Mouse (Mus musculus) MEL (cell line): ENCODE data around the gene Yjefn3. TPM values are rescaled to one million over a fixed set of nuclear protein-coding genes. Genes with fewer than 3 reads are reported as not detected.

Experiments
- DNase-seq: peaks from one replicate; pipeline ENCODE4 v3.0.0; 2011; ENCODE audit warnings: low read depth, low spot score
- H3K27ac ChIP-seq: 2 replicates; pipeline ENCODE4 v1.5.1; 2012; ENCODE audit warnings: low read depth, mild to moderate bottlenecking, control low read depth, low read length, moderate library complexity; ENCODE audit not compliant: control insufficient read depth
- H3K27me3 ChIP-seq, 2 experiments: fragments of 150-350 bp in 1 of 2; sonication (generic) in 1 of 2; 2 replicates each; pipeline ENCODE4 v1.6.1; 2012; ENCODE audit warnings: low read length in 2 of 2, mild to moderate bottlenecking in 2 of 2, improper control_type of control experiment in 1 of 2, moderate library complexity in 1 of 2; ENCODE audit not compliant: insufficient read depth in 2 of 2, control insufficient read depth in 1 of 2
- H3K36me3 ChIP-seq, 2 experiments: 2 replicates each; pipeline ENCODE4 v1.6.1; 2012 to 2014; ENCODE audit warnings: low read length in 2 of 2, improper control_type of control experiment in 1 of 2, inconsistent platforms in 1 of 2, mild to moderate bottlenecking in 1 of 2; ENCODE audit not compliant: insufficient read depth in 2 of 2, control insufficient read depth in 1 of 2
- H3K4me1 ChIP-seq, 2 experiments: fragments of 150-350 bp in 1 of 2; sonication (generic) in 1 of 2; 2 replicates each; pipeline ENCODE4 v1.6.1; 2012; ENCODE audit warnings: low read length in 2 of 2, improper control_type of control experiment in 1 of 2, mild to moderate bottlenecking in 1 of 2; ENCODE audit not compliant: insufficient read depth in 2 of 2, control insufficient read depth in 1 of 2
- H3K4me3 ChIP-seq, 2 experiments: fragments of 150-350 bp in 1 of 2; sonication (generic) in 1 of 2; 2 replicates each; pipeline ENCODE4 v1.5.1; 2012; ENCODE audit warnings: low read depth in 2 of 2, low read length in 2 of 2, mild to moderate bottlenecking in 2 of 2, moderate library complexity in 2 of 2, control low read depth in 1 of 2, improper control_type of control experiment in 1 of 2; ENCODE audit not compliant: control insufficient read depth in 1 of 2, insufficient read depth in 1 of 2
- H3K79me2 ChIP-seq: 2 replicates; pipeline ENCODE4 v1.6.1; 2012; ENCODE audit warnings: mild to moderate bottlenecking, low read length, moderate library complexity; ENCODE audit not compliant: control insufficient read depth, poor library complexity, insufficient read depth
- H3K9ac ChIP-seq: 2 replicates; pipeline ENCODE4 v1.6.1; 2012; ENCODE audit warnings: low read depth, mild to moderate bottlenecking, control low read depth, low read length, moderate library complexity; ENCODE audit not compliant: control insufficient read depth, poor library complexity, severe bottlenecking
- H3K9me3 ChIP-seq: fragments of 150-350 bp; sonication (generic); replicated peaks from 2 replicates; pipeline ENCODE4 v1.6.1; 2012; ENCODE audit warnings: mild to moderate bottlenecking, low read length, improper control_type of control experiment, moderate library complexity; ENCODE audit not compliant: insufficient read depth
- BHLHE40 ChIP-seq: IDR thresholded peaks from 2 replicates; pipeline ENCODE4 v1.6.1; 2012; ENCODE audit warnings: low read depth, mild to moderate bottlenecking, inconsistent platforms, low read length, improper control_type of control experiment, borderline replicate concordance
- CHD1 ChIP-seq: IDR thresholded peaks from 2 replicates; pipeline ENCODE4 v1.6.1; 2012; ENCODE audit warnings: low read depth, mild to moderate bottlenecking, inconsistent platforms, low read length, improper control_type of control experiment
- E2F4 ChIP-seq: IDR thresholded peaks from 2 replicates; pipeline ENCODE4 v1.6.1; 2011; ENCODE audit warnings: low read depth, low read length, improper control_type of control experiment, borderline replicate concordance
- ELF1 ChIP-seq: IDR thresholded peaks from 2 replicates; pipeline ENCODE4 v1.6.1; 2014; ENCODE audit warnings: low read depth, mild to moderate bottlenecking, inconsistent platforms, low read length, improper control_type of control experiment, moderate library complexity
- GABPA ChIP-seq: IDR thresholded peaks from 2 replicates; pipeline ENCODE4 v1.6.1; 2012; ENCODE audit warnings: low read depth, mild to moderate bottlenecking, inconsistent platforms, low read length, improper control_type of control experiment, moderate library complexity
- HCFC1 ChIP-seq: IDR thresholded peaks from 2 replicates; pipeline ENCODE4 v1.6.1; 2012; ENCODE audit warnings: low read depth, mild to moderate bottlenecking, inconsistent platforms, low read length, improper control_type of control experiment, moderate library complexity
- JUND ChIP-seq: IDR thresholded peaks from 2 replicates; pipeline ENCODE4 v1.6.1; 2011; ENCODE audit warnings: low read depth, mild to moderate bottlenecking, improper control_type of control experiment, low read length
- KAT2A ChIP-seq: conservative IDR thresholded peaks from 2 replicates; pipeline ENCODE4 v1.6.1; 2012; ENCODE audit warnings: low read depth, low read length, improper control_type of control experiment, inconsistent platforms
- MAZ ChIP-seq: IDR thresholded peaks from 2 replicates; pipeline ENCODE4 v1.6.1; 2012; ENCODE audit warnings: low read depth, mild to moderate bottlenecking, inconsistent platforms, low read length, improper control_type of control experiment
- MXI1 ChIP-seq: IDR thresholded peaks from 2 replicates; pipeline ENCODE4 v1.6.1; 2011; ENCODE audit warnings: mild to moderate bottlenecking, low read depth, low read length, improper control_type of control experiment
- MYC ChIP-seq: IDR thresholded peaks from 2 replicates; pipeline ENCODE4 v1.6.1; 2011; ENCODE audit warnings: low read depth, mild to moderate bottlenecking, low read length, improper control_type of control experiment, moderate library complexity
- POLR2AphosphoS5 ChIP-seq: IDR thresholded peaks from 2 replicates; pipeline ENCODE4 v1.6.1; 2012; ENCODE audit warnings: low read depth, borderline replicate concordance, mild to moderate bottlenecking, inconsistent platforms, low read length, moderate library complexity, mixed read lengths
- SIN3A ChIP-seq: IDR thresholded peaks from 2 replicates; pipeline ENCODE4 v1.6.1; 2012; ENCODE audit warnings: low read length, improper control_type of control experiment, inconsistent platforms
- TBP ChIP-seq: IDR thresholded peaks from 2 replicates; pipeline ENCODE4 v1.8.0; 2011; ENCODE audit warnings: low read depth, low read length, improper control_type of control experiment
- TCF12 ChIP-seq: IDR thresholded peaks from 2 replicates; pipeline ENCODE4 v1.6.1; 2014; ENCODE audit warnings: low read depth, mild to moderate bottlenecking, inconsistent platforms, low read length, improper control_type of control experiment, moderate library complexity
- UBTF ChIP-seq: IDR thresholded peaks from 2 replicates; pipeline ENCODE4 v1.6.1; 2012; ENCODE audit warnings: low read depth, mild to moderate bottlenecking, inconsistent platforms, low read length, improper control_type of control experiment, moderate library complexity, borderline replicate concordance; ENCODE audit not compliant: insufficient read depth
- ZC3H11A ChIP-seq: IDR thresholded peaks from 2 replicates; pipeline ENCODE4 v1.6.1; 2012; ENCODE audit warnings: low read depth, mild to moderate bottlenecking, inconsistent platforms, low read length, improper control_type of control experiment
- ZKSCAN1 ChIP-seq: IDR thresholded peaks from 2 replicates; pipeline ENCODE4 v1.6.1; 2012; ENCODE audit warnings: low read depth, mild to moderate bottlenecking, inconsistent platforms, low read length, improper control_type of control experiment, moderate library complexity
- ZMIZ1 ChIP-seq: IDR thresholded peaks from 2 replicates; pipeline ENCODE4 v1.6.1; 2012; ENCODE audit warnings: low read depth, mild to moderate bottlenecking, inconsistent platforms, low read length, improper control_type of control experiment, moderate library complexity
- ZNF384 ChIP-seq: IDR thresholded peaks from 2 replicates; pipeline ENCODE4 v1.6.1; 2012; ENCODE audit warnings: low read depth, mild to moderate bottlenecking, inconsistent platforms, low read length, improper control_type of control experiment
- polyA plus RNA-seq, 2 experiments: library from polyadenylated mRNA; stranded (reverse) in 1 of 2; unstranded in 1 of 2; fragments of >175 nt in 1 of 2; fragments of >200 nt in 1 of 2; gene quantifications; 2 replicates each; pipeline versions ENCODE4 v1.2.1 to v1.2.4; 2012; ENCODE audit warnings: low replicate concordance in 2 of 2, low read depth in 1 of 2; ENCODE audit not compliant: insufficient read length in 2 of 2, insufficient read depth in 1 of 2, missing spikeins in 1 of 2
- total RNA-seq: library from RNA; depleted of rRNA; stranded (reverse); fragments of 300-350 nt; gene quantifications from 2 replicates; pipeline ENCODE4 v1.2.3, GENCODE M21; 2012

The Yjefn3 gene
- total and polyA plus RNA-seq, 3 experiments: 5.3 to 8.2 TPM; not detected in 1

DNA sequence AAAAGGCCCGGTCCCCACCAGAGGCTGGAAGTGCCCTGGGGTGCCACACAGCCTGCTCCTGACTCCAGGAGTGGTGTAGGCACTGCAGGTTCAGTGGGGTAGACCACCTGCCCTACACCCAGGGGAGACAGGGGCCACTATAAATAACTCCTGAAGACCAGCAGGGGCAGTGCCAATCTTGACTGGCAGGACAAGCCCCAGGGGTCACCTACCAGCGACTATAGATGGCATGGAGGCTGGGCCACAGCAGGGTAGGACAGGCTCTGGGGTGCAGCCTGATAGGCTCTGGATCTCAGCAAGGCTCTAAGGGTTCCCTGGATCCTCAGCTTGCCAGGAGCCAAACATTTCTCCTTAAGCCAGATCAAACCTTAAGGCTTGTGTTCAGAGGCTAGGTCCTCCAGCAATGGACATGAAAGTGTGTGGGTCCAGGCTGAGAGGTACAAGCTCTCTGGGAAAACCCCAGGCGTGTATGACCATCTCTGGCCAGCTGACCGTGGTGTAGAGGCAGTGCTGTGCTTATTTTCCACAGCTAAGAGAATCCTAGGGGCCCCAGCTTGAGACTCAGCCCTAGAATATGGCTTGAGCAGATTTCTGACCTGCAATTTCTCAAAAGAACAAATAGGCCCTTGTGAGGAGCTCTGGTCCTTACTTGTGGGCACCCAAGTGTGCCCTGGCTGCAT lies 6.6 kb downstream of the Yjefn3 start:
- H3K27me3 ChIP-seq: no peaks in the 10 kb centered on the region
- H3K9ac ChIP-seq: no peak overlapping the region
- H3K4me1 ChIP-seq: peaks cover 0 to 5% of the 10 kb centered on the region in 2 experiments; a peak in 2 of 4 replicates
- H3K4me3 ChIP-seq: no peak overlapping the region
- no peak for DNase-seq
- H3K36me3 ChIP-seq: peaks cover 0 to 11% of the 10 kb centered on the region in 2 experiments; a peak in 2 of 4 replicates
- H3K79me2 ChIP-seq: peaks cover 36% of the 10 kb centered on the region
- no peak overlapping the region for H3K27ac ChIP-seq
- TF ChIP-seq HCFC1 (no peak), CHD1 (no peak), ELF1 (no peak), UBTF (no peak), BHLHE40 (no peak), SIN3A (no peak), ZMIZ1 (no peak), POLR2AphosphoS5 (no peak)
- H3K9me3 ChIP-seq: no peaks in the 10 kb centered on the region

DNA sequence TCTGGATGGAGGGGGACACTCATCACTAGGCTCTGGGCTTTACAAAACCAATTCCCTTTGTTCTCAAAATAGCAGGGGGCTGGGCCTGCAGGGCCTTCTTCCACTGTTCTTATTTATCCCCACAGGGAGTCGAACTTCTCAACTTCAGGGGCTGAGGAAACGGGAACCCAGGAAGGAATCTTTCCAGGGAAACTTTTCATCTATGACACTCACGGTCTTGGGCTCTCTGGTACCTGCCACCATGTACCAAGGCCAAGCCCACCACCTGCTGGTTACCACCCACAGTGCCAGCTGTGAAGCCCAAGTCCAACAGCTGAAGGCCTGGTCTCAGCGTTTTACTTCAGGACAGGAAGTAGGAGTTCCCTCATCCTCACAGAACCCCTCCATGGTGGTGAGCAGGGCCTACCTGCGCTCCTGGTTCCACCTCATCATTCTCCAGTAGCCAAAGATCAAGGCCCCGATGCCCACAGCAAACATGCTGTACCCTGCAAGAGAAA lies 7.6 kb downstream of the Yjefn3 start:
- H3K9me3 ChIP-seq: no peaks in the 10 kb centered on the region
- H3K36me3 ChIP-seq: peaks cover 0 to 4% of the 10 kb centered on the region in 2 experiments; a peak in 1 of 4 replicates
- H3K79me2 ChIP-seq: peaks cover 26% of the 10 kb centered on the region
- H3K9ac ChIP-seq: no peak overlapping the region
- H3K4me1 ChIP-seq: no peaks in the 10 kb centered on the region
- H3K4me3 ChIP-seq: no peak overlapping the region
- H3K27me3 ChIP-seq: no peaks in the 10 kb centered on the region
- no peak for DNase-seq
- TF ChIP-seq TCF12: no peak
- no peak for TF ChIP-seq JUND
- no peak for TF ChIP-seq ZC3H11A
- TF ChIP-seq MAZ: no peak
- no peak for TF ChIP-seq MXI1
- no peak for TF ChIP-seq E2F4
- no peak for TF ChIP-seq ZKSCAN1
- no peak for TF ChIP-seq UBTF
- no peak for TF ChIP-seq MYC
- no peak for TF ChIP-seq ZNF384
- TF ChIP-seq GABPA: no peak
- TF ChIP-seq KAT2A: no peak
- TF ChIP-seq HCFC1: no peak
- TF ChIP-seq TBP: no peak
- no peak for TF ChIP-seq SIN3A
- no peak overlapping the region for H3K27ac ChIP-seq
